Comparison of ENCODE assay signal across 14 mouse cellular contexts in the genomic region with DNA sequence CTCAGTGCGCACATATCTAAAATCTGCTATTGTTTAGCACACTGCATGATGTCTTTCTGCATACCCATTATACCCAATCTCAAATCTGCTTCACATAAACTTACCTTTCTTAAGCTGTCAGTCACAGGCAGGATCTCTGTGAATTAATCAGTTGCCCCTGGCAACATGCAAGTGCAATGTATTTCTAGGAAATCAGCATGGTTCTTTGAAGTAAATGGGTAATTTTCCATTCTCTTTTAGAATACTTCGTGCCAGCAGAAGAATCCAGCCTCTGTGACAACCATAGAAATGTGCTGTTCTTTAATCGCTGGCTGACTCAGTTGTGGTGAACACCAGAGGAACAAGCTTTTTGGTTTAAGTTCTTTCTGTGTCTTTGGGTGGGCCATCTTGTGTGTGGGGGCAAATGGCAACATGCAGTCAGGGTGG.
A peak's percentile ranks its signal among the peaks of the same experiment; 100 is the strongest.
DNase-seq lines count a peak whose midpoint lies in the region; ATAC-seq lines count a peak whose summit lies in the region.
"Had no signal": no experiment of that assay in that cellular context is flagged by ENCODE, and none has a peak within 500 bp of the region (broad histone marks: within the 10 kb centered on the region; RNA-seq: fewer than 3 reads in every experiment).

No protein-coding gene starts in this region.

- intact Hi-C loops in left cerebral cortex, postnatal 25 days (cut with DNase I): no loop called here

- no peaks in the 10 kb centered on the region for H3K27me3 ChIP-seq in forebrain, embryonic 15.5 days
- H3K27me3 ChIP-seq: embryonic facial prominence, embryonic 15.5 days had no signal

- H3K27ac ChIP-seq in forebrain, embryonic 15.5 days (replicated peaks): peak overlapping the region; percentile 79
- H3K27ac ChIP-seq: embryonic facial prominence, embryonic 15.5 days; stomach, postnatal 0 days had no signal

- H3K9me3 ChIP-seq in forebrain, embryonic 15.5 days: no peaks in the 10 kb centered on the region
- H3K9me3 ChIP-seq: embryonic facial prominence, embryonic 15.5 days had no signal

- no peak overlapping the region for H3K9ac ChIP-seq in forebrain, embryonic 15.5 days (replicated peaks)
- H3K9ac ChIP-seq: embryonic facial prominence, embryonic 15.5 days had no signal

- WGBS in forebrain, embryonic 15.5 days: 3% methylated on average over 3 of the region's 3 CpGs

- no peaks in the 10 kb centered on the region for H3K36me3 ChIP-seq in forebrain, embryonic 15.5 days
- H3K36me3 ChIP-seq: embryonic facial prominence, embryonic 15.5 days had no signal

- peak overlapping the region; percentile 8; the same call in 1 of the 2 replicates for H3K4me2 ChIP-seq in forebrain, embryonic 15.5 days (replicated peaks)
- H3K4me2 ChIP-seq: embryonic facial prominence, embryonic 15.5 days had no signal

- H3K4me1 ChIP-seq in forebrain, embryonic 15.5 days: peaks cover 10% of the 10 kb centered on the region
- H3K4me1 ChIP-seq: embryonic facial prominence, embryonic 15.5 days had no signal

- ATAC-seq in forebrain, embryonic 15.5 days (replicated peaks): peak; percentile 94
- ATAC-seq in inflammation-experienced regulatory T-cells, adult 6 months: no peak

- no peak overlapping the region for H3K4me3 ChIP-seq in forebrain, embryonic 15.5 days
- H3K4me3 ChIP-seq: embryonic facial prominence, embryonic 15.5 days had no signal

- DNase-seq in embryo, embryonic 10 days (ENCODE audit: low spot score): peak; percentile 25
- no peak for DNase-seq in embryo, embryonic 9.5 days (ENCODE audit: extremely low spot score)
- peak; percentile 40 for DNase-seq in 3T3-L1 (ENCODE audit: low read depth, low spot score)
- peak; percentile 18 to 35 for DNase-seq in left cerebral cortex, postnatal 25 days (ENCODE audit: low spot score in 2 of 2)
- no peak for DNase-seq in spleen, postnatal 4 days (ENCODE audit: low spot score in 2 of 2)
- DNase-seq in cerebellum, adult 8-10 months: no peak
- DNase-seq: B cell, adult 2 months; heart, adult 18-20 months; kidney, adult 11 months; lung, postnatal 10 days had no signal

Comparison
In these comparisons a context has a peak if more than half of its experiments do, and no peak if none do; other contexts are left out.
1. DNase-seq: peak in embryo, embryonic 10 days (single experiment), 3T3-L1 (single experiment) and left cerebral cortex, postnatal 25 days (2 of 2); none in embryo, embryonic 9.5 days (single experiment), spleen, postnatal 4 days (0 of 2) and cerebellum, adult 8-10 months (single experiment).